Mouse (Mus musculus) megakaryocyte progenitor cell, adult 5-6 weeks (primary cell): ENCODE measurements around the gene Zfp748. TPM values are rescaled to one million over a fixed set of nuclear protein-coding genes. Genes with fewer than 3 reads are reported as not detected.

Source experiments
- ATAC-seq: replicated peaks from 2 replicates; pipeline ENCODE4 v1.8.0; 2016; ENCODE audit warnings: mild to moderate bottlenecking, moderate TSS enrichment, inconsistent platforms; ENCODE audit not compliant: poor library complexity
- total RNA-seq, 2 experiments: library from RNA; stranded (forward) in 1 of 2; stranded (reverse) in 1 of 2; fragments of 157-497, 149-512 nt in 1 of 2; fragments of 200-1000 nt in 1 of 2; gene quantifications; 2 replicates each; pipeline versions ENCODE4 v1.2.3 to v1.2.4; 2015 to 2017

Zfp748 gene
- total RNA-seq (2015) (14.2 and 15.3 TPM in 2 replicates), total RNA-seq (2017) (11.5 and 21.2 TPM in 2 replicates)

DNA sequence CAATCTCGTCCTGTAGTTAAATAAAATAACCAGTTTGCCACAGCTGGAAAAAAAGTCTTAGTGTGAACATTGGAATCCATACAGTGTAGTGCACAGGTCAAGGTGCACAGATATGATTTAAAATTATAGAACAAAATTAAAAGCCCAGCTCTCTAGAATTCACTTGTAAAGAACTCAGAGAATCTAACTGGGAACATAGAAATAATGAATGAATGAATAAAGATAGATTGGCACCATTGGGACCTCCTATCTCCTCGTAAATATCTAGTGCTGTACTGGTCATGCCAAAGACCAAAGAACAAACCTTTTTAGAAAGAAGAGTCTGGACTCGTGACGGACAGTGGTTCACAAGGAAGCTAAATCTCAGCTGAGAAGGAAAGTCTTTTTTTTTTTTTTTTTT lies at the start of gene Zfp748:
Gene Zfp748, minus strand, starts transcription at position 101 of the 400 bp plus-strand sequence.
- no peak for ATAC-seq

DNA sequence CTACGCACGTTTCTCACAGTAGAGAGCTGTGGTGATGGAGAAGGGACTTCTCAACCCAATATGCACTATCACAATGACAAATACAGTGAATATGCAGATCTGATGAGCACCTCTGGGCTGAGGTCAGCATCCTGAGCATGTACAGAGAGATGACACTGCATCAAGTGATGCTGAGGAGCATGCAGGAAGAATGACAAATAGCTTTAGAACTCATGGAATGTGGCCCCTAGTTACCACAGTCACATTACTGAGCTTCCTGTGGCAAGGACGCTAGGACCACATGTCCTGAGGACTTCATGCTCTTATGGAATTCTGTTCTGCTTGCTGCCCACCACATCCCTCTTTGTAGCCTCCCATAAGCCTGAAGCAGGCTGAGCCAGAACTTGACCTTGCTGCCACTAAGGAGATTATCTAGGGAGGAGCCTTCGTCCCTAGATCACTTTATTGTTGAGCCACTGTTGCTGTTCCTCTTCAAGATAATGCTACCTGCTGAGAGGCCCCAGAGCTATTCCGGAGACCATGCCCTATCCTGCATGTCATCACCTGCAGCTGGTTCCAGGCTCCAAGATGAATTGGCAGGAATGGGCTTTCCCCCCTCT lies 19.1 kb upstream of the Zfp748 start:
- ATAC-seq: no peak

DNA sequence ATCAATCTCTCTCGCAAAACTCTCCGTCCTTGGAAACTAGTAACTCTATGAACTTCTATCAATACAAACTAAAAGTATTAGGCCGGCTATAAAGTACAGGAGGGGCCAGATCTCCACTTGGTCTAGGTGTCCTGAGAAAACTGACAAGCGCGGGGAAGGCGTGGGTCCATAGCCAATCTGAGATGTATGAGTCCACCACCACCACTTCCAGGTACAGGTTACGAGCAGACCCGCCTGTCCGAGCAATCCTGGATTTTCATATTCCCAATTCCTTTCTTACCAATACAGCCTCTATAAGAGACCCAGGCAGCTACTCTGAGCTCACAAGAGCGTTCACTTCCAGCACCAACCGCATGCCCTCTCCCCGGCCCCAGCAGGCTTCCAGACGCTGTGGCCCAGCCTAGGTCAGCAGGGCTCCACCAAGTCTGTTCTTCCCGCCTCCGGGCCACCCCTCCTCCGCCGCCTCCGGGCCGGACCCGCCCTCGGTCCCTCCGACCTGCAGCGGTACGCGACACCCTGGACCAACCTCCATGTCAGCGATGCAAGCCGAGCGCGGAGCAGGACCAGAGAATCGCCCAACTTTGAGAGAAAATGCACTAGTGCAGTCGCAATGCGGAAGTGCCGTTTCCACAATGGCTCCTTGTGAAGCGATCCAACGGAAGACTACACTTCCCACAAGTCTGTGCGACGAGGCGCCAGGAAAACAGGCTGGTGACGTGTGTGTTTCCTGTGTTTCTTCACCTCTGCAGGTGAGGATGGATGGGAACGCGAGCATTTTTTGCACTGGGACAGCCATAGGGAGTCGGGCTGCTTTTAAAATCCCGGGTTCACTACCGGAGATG lies 904 bp downstream of the Zfp748 start:
- ATAC-seq: peak; percentile 98

DNA sequence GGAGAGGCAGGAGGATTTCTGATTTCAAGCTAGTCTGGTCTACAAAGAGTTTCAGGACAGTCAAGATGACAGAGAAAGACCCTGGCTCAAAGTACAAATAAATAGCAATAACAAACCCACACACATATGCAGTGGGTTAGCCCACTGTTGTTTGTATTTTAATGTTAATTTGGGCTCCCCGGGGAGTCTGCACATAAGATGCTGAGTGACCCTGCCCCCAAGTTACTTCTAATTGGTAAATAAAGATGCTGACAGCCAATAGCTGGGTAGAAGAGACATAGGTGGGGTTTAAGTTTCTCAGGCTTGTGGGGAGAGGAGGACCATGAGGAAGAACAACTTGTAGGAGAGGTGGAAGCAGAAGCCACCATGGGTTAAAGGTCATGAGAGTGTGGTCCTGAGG lies 7.7 kb downstream of the Zfp748 start:
- no peak for ATAC-seq

DNA sequence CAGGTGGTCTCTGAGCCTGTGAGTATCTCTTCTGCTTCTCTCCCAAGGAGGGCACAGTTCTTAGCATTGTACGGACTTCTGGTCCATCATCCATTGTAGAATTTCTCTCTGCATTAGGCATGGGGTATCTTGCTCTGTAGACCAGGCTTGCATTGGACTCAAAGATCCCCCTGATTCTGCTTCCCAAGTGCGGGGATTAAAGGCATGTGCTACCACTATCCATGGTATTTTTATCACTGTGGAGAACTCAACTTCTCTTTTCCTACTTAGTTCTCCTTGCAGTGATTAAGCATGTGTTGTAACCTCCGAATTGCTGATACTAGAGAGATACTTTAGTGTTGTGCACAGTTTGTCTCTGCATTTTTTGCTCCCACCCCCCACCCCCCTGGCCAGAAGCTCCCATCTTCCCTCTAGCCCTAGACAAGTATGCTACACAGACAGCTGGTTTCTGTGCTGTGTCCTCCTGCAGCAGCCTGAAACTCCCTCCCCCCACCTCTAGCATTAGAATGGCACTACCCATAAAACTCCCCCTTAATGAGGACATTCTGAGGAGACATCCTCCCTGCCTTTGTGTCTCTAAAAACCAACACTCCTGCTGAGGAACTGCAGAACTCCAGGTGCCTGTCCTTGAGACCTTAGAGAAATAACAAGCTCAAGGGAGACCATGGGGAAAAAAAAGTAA lies 26.4 kb downstream of the Zfp748 start:
- no peak for ATAC-seq

DNA sequence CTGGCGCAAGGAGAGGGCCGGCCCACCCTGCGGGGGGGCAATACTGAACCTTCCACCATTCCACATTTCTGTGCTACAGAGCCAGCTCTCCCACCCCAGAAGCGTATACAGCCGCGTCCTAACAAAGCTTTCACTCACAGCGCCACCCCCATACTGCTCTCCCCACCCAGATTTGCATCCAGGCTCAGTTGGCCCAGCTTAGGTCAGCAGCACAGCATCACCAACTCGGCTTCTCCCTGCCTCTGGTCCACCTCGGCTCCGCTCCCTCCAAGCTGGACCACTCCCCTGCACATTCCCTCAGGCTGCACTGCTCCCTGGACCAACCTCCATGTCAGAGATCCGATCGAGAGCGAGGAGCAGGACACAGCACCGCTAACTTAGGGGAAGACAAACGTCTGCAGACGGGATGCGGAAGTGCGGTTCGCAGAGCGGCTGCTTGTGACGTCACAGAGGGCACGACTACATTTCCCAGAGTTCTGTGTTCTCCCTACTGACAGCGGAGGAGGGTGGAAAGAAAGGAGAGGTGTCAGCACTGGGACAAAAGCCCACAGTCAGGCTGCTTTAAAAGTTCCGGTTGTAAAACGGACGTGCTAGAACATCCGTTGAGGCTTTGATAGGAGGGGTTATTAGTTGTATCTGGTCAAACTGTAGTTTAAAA lies 27.7 kb downstream of the Zfp748 start, which contains the start of the genes Gm26965 and Zfp87:
Gene Gm26965, minus strand, starts transcription at position 399 of the 658 bp plus-strand sequence.
Gene Zfp87, minus strand, starts transcription at position 425 of the 658 bp plus-strand sequence.
- peak; percentile 97 for ATAC-seq

DNA sequence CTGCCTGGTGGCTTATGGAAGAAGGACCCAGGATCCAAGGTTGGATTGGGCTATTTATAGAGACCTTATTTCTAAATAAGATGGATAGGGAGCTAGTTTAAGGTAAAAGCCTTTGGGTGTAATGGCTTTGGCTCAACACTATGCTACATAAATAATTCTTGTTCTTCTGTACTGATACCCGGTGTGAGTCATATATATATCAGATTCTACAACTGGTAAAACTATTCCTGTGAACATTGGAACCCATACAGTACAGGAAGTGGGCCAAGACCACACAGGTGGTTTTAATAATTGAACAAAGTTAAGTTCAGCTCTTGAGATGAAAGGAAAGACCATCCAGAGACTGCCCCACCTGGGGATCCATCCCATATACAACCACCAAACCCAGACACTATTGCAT lies 52.7 kb downstream of the Zfp748 start:
- ATAC-seq: no peak

DNA sequence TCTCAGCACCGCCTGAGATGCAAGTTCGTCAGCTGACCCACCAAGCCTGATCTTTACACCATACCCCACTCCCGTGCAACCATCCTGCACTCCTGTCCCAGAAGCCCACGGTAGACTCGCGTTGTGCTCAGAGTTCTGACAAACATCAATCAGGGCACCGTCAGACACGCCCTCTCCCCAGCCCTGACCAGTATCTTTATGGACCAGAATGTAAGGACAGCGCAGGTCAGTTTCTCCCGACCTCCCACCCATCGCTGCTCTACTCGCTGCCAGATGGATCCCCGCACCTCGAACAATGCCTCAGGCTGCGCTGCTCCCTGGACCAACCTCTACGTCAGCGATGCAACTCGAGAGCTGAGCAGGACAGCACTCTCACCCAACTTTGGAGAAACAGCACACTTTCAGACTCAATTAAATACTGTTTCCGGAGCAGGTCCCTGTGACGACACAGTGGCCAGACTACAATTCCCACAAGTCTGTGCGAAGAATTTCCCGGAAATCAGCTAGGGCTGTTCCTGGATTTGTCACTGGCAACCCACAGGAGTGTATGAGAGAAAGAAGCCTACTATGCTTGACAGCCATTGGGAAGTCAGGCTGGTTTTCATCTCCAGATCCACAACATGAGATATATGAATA lies 53.4 kb downstream of the Zfp748 start, which contains the start of gene Zfp58:
Gene Zfp58, minus strand, starts transcription at position 472 of the 636 bp plus-strand sequence.
- peak; percentile 97 for ATAC-seq

DNA sequence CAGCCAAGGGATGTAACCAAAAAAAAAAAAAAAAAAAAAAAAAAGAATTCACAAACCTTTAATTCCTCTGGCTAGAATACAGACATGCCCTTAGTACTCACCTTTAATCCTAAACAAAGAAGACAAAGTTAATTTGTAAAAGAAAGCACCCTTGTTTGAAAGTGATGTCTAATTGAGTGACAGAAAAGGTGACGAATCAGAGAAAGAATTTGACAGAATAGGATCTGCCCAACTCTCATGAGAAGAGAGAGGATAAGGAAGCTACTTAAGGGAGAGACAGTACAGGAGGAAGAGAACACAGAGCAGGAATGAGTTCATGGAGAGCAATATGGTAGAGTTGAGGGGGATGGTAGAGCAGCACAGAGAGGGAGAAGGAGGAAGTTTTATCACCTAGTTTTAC lies 58.0 kb downstream of the Zfp748 start:
- ATAC-seq: no peak

Other genes with a start within 250 kb of the Zfp748 start
- gene Zfp457, start 247.3 kb downstream of the Zfp748 start, total RNA-seq (2015): 0.24 and 0.81 TPM in 2 replicates
- gene Zfp457, start 247.3 kb downstream of the Zfp748 start, total RNA-seq (2017): 1.6 TPM in 1 of 2 replicates, not detected in the other
- 5.7 and 8.7 TPM in 2 replicates for gene Zfp595, start 221.3 kb downstream of the Zfp748 start, total RNA-seq (2015)
- 3.7 and 8.6 TPM in 2 replicates for gene Zfp595, start 221.3 kb downstream of the Zfp748 start, total RNA-seq (2017)
- 0.72 and 1.5 TPM in 2 replicates for gene Gm28044, start 193.3 kb downstream of the Zfp748 start, total RNA-seq (2015)
- gene Gm28044, start 193.3 kb downstream of the Zfp748 start, total RNA-seq (2017): 17.2 and 21.1 TPM in 2 replicates
- gene Zfp953, start 193.2 kb downstream of the Zfp748 start, total RNA-seq (2015): 10.4 and 12.6 TPM in 2 replicates
- gene Zfp953, start 193.2 kb downstream of the Zfp748 start, total RNA-seq (2017): 7.4 and 10.9 TPM in 2 replicates
- gene Gm28041, start 178.1 kb downstream of the Zfp748 start, total RNA-seq (2015): 1.7 and 2.1 TPM in 2 replicates
- 1.00 and 1.2 TPM in 2 replicates for gene Gm28041, start 178.1 kb downstream of the Zfp748 start, total RNA-seq (2017)
- 4.8 and 5.2 TPM in 2 replicates for gene Zfp456, start 178.0 kb downstream of the Zfp748 start, total RNA-seq (2015)
- gene Zfp456, start 178.0 kb downstream of the Zfp748 start, total RNA-seq (2017): 3.5 and 4.8 TPM in 2 replicates
- 10.0 and 10.4 TPM in 2 replicates for gene Zfp429, start 154.0 kb downstream of the Zfp748 start, total RNA-seq (2015)
- 5.2 and 10.9 TPM in 2 replicates for gene Zfp429, start 154.0 kb downstream of the Zfp748 start, total RNA-seq (2017)
- gene Zfp459, start 132.4 kb downstream of the Zfp748 start, total RNA-seq (2015): 2.2 and 2.5 TPM in 2 replicates
- gene Zfp459, start 132.4 kb downstream of the Zfp748 start, total RNA-seq (2017): 0.27 and 0.67 TPM in 2 replicates
- 7.3 and 13.1 TPM in 2 replicates for gene Zfp874a, start 102.2 kb downstream of the Zfp748 start, total RNA-seq (2015)
- 10.3 and 13.5 TPM in 2 replicates for gene Zfp874a, start 102.2 kb downstream of the Zfp748 start, total RNA-seq (2017)
- 7.8 and 10.4 TPM in 2 replicates for gene Zfp874b, start 69.6 kb downstream of the Zfp748 start, total RNA-seq (2015)
- 5.9 and 8.1 TPM in 2 replicates for gene Zfp874b, start 69.6 kb downstream of the Zfp748 start, total RNA-seq (2017)
- gene Zfp58, start 53.3 kb downstream of the Zfp748 start, total RNA-seq (2015): 8.5 and 11.6 TPM in 2 replicates
- gene Zfp58, start 53.3 kb downstream of the Zfp748 start, total RNA-seq (2017): 12.3 and 14.5 TPM in 2 replicates
- gene Gm26965, start 27.7 kb downstream of the Zfp748 start, total RNA-seq (2015): not detected in 2 replicates
- gene Gm26965, start 27.7 kb downstream of the Zfp748 start, total RNA-seq (2017): not detected in 2 replicates
- gene Zfp87, start 27.7 kb downstream of the Zfp748 start, total RNA-seq (2015): 25.4 and 25.5 TPM in 2 replicates
- gene Zfp87, start 27.7 kb downstream of the Zfp748 start, total RNA-seq (2017): 12.9 and 22.4 TPM in 2 replicates
- 14.6 and 16.7 TPM in 2 replicates for gene Zfp729b, start 55.9 kb upstream of the Zfp748 start, total RNA-seq (2015)
- gene Zfp729b, start 55.9 kb upstream of the Zfp748 start, total RNA-seq (2017): 14.6 and 15.4 TPM in 2 replicates
- gene Gm49345, start 83.9 kb upstream of the Zfp748 start, total RNA-seq (2015): 2.3 TPM in 1 of 2 replicates, not detected in the other
- gene Gm49345, start 83.9 kb upstream of the Zfp748 start, total RNA-seq (2017): not detected in 2 replicates
- gene Zfp729a, start 84.0 kb upstream of the Zfp748 start, total RNA-seq (2015): 8.5 and 14.1 TPM in 2 replicates
- gene Zfp729a, start 84.0 kb upstream of the Zfp748 start, total RNA-seq (2017): 9.3 and 13.5 TPM in 2 replicates
- gene Zfp738, start 133.2 kb upstream of the Zfp748 start, total RNA-seq (2015): 12.8 and 14.1 TPM in 2 replicates
- 12.1 and 20.7 TPM in 2 replicates for gene Zfp738, start 133.2 kb upstream of the Zfp748 start, total RNA-seq (2017)
- gene Zfp65, start 175.3 kb upstream of the Zfp748 start, total RNA-seq (2015): 19.3 TPM in 2 replicates
- gene Zfp65, start 175.3 kb upstream of the Zfp748 start, total RNA-seq (2017): 12.3 and 20.4 TPM in 2 replicates
- 8.0 and 9.5 TPM in 2 replicates for gene Zfp85, start 201.4 kb upstream of the Zfp748 start, total RNA-seq (2015)
- 6.7 and 8.7 TPM in 2 replicates for gene Zfp85, start 201.4 kb upstream of the Zfp748 start, total RNA-seq (2017)
- gene Zfp493, start 225.9 kb upstream of the Zfp748 start, total RNA-seq (2015): 3.6 and 4.4 TPM in 2 replicates
- 1.2 and 2.1 TPM in 2 replicates for gene Zfp493, start 225.9 kb upstream of the Zfp748 start, total RNA-seq (2017)